Mouse (Mus musculus) gastrocnemius, adult 2 months (tissue): ENCODE results near the gene Rabgap1l. TPM values are rescaled to one million over a fixed set of nuclear protein-coding genes. Genes with fewer than 3 reads are reported as not detected.

Source experiments
- DNase-seq: peaks from one replicate; pipeline ENCODE4 v3.0.0; 2022
- H3K27ac ChIP-seq: fragments of 200-600 bp; 2 replicates; pipeline ENCODE4 v1.8.1; 2022; ENCODE audit warnings: mild to moderate bottlenecking
- H3K4me3 ChIP-seq: fragments of 200-600 bp; 2 replicates; pipeline ENCODE4 v1.8.1; 2022; ENCODE audit warnings: mild to moderate bottlenecking, moderate library complexity
- CTCF ChIP-seq: fragments of 200-600 bp; IDR thresholded peaks from 2 replicates; pipeline ENCODE4 v1.8.1; 2022; ENCODE audit warnings: antibody characterized with exemption, mild to moderate bottlenecking, moderate library complexity
- intact Hi-C: fragments of 180-260 bp; cut with DNase I; formaldehyde crosslinking; loops from one replicate; pipeline ENCODE4 v1.15.1; 2025
- total RNA-seq, 2 experiments: library from RNA; stranded (reverse); gene quantifications; 2 replicates each; pipeline ENCODE4 v1.2.3; 2021

Gene Rabgap1l
- total RNA-seq, 2 experiments from 2014 or later: 7.7 to 15.3 TPM

DNA sequence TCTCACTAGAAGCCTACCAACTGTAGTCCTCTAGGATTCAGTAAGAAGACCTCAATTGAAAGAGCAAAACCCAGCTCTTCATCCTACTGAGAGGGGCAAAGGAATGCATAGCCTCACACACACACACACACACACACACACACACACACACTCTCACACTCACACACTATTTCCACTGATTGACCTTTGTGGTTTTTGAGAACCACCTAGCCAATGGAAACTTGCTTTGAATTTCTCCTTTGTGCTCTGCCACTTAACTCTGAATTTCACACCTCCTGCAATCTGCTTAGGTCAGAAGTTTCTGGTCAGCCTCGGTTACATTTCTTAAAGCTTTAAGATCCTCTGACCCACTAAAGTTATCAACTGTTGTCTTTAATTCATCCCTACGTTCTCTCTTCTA lies 12.3 kb upstream of the Rabgap1l start:
- DNase-seq: no peak
- no peak for TF ChIP-seq CTCF
- intact Hi-C loops: no loop called here
- Histone ChIP-seq H3K4me3 (no peak overlapping the region), H3K27ac (no peak overlapping the region)

DNA sequence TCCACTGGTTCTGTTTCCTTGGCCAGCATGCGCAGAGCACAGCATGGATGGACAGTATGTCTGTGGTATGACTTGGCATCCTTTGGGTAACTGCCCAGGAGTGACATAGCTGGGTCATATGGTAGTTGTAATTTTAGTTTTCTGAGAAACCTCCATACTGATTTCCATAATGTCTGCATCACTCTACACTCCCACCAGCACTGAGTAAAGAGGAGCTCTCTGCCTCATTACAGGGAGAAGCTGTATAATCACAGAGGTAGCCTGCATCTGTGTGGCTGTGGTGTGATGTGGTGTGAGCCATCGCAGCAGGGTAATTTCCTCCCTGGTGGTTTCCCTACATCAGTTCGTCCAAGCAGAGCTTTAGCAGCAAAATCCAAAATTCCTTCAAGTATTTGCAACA lies 7.0 kb upstream of the Rabgap1l start:
- H3K27ac ChIP-seq: no peak overlapping the region
- no peak for TF ChIP-seq CTCF
- DNase-seq: no peak
- no peak overlapping the region for H3K4me3 ChIP-seq
- intact Hi-C loops: no loop called here

DNA sequence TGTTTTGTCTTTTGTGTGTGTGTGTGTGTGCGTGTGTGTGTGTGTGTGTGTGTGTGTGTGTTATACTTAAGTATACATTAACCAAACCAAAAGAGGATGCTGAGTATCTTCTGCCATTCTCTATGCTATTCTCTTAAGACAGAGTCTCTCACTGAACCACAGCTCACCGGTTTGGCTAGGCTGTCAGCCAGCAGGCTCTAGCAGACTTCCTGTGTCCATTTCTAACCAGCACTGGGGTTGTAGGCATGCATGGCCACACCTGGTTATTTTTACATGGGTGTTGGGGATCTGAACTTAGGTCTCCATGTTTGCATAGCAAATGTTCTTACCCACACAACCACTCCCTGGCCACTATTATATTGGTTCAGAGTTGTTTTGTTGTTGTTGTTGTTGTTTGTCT lies 2.0 kb upstream of the Rabgap1l start:
- TF ChIP-seq CTCF: no peak
- H3K4me3 ChIP-seq: no peak overlapping the region
- intact Hi-C loops: no loop called here
- no peak for DNase-seq
- no peak overlapping the region for H3K27ac ChIP-seq

DNA sequence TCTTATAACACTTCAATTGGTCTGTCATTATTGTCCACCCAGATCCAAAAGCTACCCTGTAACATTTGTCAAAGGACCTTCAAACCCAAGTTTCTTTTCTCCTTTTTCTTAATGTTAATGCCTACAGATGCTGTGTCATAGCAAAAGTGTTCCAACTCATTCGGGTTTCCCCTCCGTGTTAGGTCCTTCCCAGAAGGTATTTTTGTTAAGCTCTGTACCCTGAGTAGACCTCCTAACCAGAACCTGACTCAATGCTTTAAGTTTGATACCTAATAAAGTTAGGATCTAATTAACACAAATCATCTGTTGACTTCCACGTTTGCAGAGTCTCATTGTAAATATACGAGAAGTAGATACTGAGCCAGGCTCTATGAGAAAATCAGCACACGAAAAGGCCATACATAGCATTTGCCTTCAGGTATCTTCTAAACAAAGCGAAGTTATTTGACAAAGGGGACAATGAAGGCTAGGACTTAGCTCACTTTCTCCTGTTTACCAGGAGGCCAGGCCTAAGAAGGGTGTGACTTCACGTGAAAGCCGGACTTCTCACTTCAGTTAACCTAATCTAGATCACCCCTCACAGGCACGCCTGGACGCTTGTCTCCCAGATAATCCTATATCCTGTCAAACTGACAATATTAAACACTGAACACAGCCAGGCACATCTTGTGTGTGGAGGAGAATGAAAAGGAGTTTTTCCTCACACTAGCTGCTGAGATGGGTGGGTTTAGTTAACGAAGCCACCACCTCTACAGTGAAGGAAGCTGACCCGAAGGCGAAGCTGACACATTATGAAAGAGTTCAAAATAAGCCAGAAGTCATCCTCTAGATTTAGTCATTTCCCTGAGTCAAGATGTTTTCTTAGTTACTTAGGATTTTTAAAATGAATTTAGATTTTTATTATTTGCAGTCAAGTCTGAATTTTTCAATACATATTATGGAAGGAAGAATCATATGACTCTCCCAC lies 1.1 kb upstream of the Rabgap1l start:
- intact Hi-C loops: loop anchor here (2.0 to 5.0 kb wide), 2 partner anchors 141 to 243 kb away; no protein-coding TSS in a partner anchor
- no peak for TF ChIP-seq CTCF
- DNase-seq: no peak
- Histone ChIP-seq H3K27ac (no peak overlapping the region), H3K4me3 (no peak overlapping the region)

DNA sequence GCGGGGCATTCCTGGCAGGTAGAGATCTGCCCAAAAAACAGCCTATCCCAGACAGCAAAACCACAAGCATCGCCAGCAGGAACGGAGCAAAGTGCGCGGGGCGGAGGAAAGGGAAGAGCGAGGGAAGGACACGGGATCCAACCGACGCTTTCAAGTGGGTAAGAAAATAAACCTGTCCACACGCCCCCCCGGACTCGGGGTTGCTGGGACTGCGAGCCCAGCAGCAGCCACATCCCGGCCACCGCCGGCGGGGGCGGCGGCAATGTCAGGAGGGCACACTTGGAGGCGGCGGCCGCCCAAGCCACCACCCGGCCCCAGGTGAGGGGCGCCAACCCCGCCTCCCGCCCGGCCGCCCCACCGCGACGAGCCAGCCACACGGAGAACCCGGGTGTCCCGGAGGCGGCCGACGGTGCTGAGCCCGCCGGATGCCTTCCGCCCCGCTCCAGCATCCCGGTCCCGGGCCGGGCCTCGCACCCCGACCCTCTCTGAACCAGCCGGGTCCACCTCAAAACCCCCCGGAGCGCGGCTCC lies 790 bp downstream of the Rabgap1l start:
- DNase-seq: peak; percentile 55
- TF ChIP-seq CTCF: no peak
- peak overlapping the region; percentile 89 for H3K27ac ChIP-seq
- H3K4me3 ChIP-seq: peak overlapping the region; percentile 85
- intact Hi-C loops: loop anchor here (2.0 to 5.0 kb wide), 2 partner anchors 143 to 245 kb away; no protein-coding TSS in a partner anchor

DNA sequence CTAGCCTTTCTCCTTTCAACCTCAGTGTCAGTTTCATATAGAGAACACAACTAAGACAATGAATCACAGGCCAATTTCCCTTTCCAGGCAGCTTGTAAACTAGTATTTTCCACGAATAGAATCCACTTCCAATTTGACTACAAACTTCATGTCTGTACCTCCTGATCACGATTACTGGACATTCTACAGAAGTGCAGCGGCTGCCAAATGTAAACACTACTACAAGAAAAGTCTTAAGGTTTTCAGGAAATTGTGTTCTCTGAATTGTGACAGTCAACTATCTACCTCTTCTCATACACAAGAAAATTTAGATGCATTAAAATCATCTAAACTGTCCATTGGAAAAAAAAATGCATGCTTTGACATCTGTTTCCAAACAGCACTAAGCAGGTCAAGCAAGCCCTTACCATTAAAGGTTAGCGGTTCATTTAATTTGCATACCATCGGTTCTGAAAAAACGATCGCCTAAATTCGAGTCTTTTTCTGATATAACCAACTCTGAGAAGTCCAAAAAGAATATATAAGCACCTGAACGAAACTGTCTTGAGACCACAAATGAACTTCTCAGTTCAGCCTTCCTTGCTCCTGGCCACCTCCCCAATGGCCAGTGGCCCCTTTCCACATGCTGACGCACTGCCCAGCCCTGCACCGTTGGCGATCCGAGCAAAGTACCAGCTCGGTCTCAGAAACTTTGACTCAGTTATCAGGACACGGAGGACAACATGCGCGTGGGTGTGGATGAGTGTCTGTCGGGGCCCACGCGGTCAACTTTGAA lies 1.4 kb downstream of the Rabgap1l start:
- intact Hi-C loops: loop anchor here (2.0 to 5.0 kb wide), 2 partner anchors 143 to 246 kb away; no protein-coding TSS in a partner anchor
- peak overlapping the region; percentile 85 for H3K4me3 ChIP-seq
- TF ChIP-seq CTCF: no peak
- DNase-seq: peak; percentile 66
- peak overlapping the region; percentile 89 for H3K27ac ChIP-seq

DNA sequence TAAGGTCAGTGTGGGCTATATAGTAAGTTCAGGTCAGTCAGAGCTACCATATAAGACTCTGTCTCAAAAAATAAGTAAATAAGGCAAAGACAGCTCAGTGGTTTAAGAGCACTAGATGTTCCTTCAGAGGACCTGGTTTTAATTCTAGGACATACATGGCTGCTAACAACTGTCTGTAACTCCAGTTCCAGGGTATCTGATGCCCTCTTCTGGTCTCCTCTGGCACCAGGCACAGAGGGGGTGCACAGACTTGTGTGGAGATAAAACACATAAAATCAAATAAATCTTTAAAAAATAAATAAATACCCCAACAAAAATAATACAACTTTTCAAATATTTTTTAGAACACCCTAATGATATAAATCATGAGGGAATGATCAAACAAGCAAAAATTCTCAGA lies 2.4 kb downstream of the Rabgap1l start:
- H3K4me3 ChIP-seq: no peak overlapping the region
- no peak for DNase-seq
- intact Hi-C loops: loop anchor here (5.0 kb wide), 1 partner anchor 247 kb away; no protein-coding TSS in a partner anchor
- TF ChIP-seq CTCF: no peak
- H3K27ac ChIP-seq: no peak overlapping the region

DNA sequence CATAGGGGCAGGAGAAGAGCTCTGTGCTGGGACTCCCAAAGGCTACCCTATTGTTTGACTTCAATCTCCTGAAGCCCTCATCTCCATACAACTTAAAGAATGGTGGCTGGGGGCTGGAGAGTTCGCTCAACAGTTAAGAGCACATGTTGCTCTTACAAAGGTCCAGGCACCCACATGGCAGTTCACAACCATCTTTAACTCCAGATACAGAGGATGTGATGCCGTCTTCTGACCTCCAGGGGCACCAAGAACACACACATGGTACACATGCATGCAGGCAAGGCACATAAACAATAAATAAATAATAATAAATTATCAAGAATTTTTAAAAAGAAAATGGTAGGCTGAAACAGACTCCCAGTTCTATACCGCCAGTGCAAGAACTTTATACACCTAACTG lies 3.1 kb downstream of the Rabgap1l start:
- DNase-seq: no peak
- Histone ChIP-seq H3K27ac (no peak overlapping the region), H3K4me3 (no peak overlapping the region)
- intact Hi-C loops: loop anchor here (5.0 kb wide), 1 partner anchor 247 kb away; no protein-coding TSS in a partner anchor
- no peak for TF ChIP-seq CTCF

DNA sequence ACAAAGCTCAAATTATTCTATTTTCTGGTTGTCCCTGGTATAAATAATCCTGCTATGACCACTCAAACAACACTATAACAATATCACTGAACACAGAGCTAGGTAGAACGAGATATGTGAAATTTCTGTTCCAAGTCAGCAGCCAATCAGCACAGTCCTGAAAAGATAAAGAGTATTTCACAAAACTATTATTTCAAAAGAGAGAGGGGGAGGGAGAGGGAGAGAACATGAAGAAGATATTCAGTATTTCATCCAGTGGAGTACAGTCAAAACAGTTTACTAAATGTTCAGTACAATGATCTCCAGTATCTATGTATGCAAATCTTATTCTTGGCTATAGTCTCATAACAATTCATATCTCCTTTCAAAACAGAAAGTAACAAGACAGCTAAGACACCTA lies 5.1 kb downstream of the Rabgap1l start:
- H3K4me3 ChIP-seq: no peak overlapping the region
- no peak for TF ChIP-seq CTCF
- DNase-seq: no peak
- intact Hi-C loops: no loop called here
- no peak overlapping the region for H3K27ac ChIP-seq

DNA sequence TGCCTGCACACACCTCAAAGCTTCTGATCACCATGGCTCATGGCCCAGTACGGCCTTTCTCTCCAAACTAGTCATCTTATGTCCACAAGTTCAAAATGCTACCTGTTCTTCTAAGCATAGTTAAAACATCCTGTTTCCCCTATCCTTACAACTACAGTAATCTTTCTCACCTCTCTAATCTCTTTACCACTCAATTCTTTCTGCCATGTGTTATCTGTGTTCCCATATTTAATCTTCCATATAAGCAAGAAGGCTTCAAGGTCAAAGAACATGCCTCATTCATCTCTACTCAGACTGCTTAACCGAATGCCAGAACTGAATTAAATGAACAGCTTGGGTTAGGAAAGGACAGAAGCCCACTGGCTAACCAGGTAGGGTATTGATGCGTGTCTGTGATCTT lies 5.8 kb downstream of the Rabgap1l start:
- Histone ChIP-seq H3K4me3 (no peak overlapping the region), H3K27ac (no peak overlapping the region)
- no peak for DNase-seq
- intact Hi-C loops: no loop called here
- no peak for TF ChIP-seq CTCF

DNA sequence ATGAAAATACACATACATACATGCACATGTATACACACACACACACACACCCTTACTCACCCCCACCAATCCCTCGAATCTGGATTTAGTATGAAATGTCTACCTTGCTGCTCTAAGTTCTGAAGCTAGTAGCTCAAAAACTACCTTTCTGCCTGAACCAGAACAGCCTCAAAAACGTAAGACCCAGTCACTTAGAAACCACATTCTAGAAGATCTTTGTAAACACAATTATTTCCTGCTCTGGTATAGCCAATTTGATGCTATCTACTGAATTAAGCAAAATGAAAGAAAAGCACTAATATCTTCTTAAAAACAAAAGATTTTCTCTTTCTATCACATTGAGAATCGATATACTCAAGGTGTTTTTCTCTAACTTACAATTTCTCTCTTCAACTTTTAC lies 6.4 kb downstream of the Rabgap1l start:
- TF ChIP-seq CTCF: no peak
- H3K4me3 ChIP-seq: no peak overlapping the region
- intact Hi-C loops: no loop called here
- no peak overlapping the region for H3K27ac ChIP-seq
- DNase-seq: no peak

DNA sequence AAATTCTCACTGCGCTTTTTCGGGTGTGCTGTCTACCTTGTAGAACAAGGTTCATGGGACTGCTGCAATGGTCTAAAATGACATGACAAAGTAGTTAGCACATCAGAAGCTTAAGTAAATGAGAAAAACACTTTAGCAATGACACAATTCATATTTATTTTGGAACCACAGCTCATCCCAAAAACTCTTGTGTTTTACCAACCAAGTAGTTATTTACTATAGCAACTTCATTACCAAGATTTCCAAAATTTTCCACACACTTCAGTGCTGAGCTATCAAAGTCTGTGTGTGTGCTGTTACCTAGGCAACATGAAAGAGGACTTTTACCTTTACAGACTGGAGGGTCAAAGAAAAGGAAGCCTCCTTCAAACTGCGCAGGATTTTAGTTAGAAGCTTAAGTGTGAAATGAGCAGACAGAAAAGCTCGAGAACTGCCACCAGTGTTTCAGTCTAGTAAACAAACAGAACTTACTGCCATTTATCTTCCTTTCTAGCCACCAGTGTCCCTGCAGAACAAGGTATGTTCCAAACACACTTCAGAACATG lies 7.3 kb downstream of the Rabgap1l start:
- TF ChIP-seq CTCF: no peak
- intact Hi-C loops: no loop called here
- H3K27ac ChIP-seq: no peak overlapping the region
- H3K4me3 ChIP-seq: no peak overlapping the region
- no peak for DNase-seq
